Mouse (Mus musculus) urinary bladder, postnatal 14 days (tissue): ENCODE measurements at regions not wholly inside any gene's neighbourhood (a gene's known extent, or its start where the extent isn't known, plus 50 kb on each side); places are given as distances from the start of the nearest gene placed in this dataset.

ENCODE experiments used
- DNase-seq: peaks from one replicate; pipeline ENCODE4 v3.0.0; 2021; ENCODE audit warnings: low spot score

DNA sequence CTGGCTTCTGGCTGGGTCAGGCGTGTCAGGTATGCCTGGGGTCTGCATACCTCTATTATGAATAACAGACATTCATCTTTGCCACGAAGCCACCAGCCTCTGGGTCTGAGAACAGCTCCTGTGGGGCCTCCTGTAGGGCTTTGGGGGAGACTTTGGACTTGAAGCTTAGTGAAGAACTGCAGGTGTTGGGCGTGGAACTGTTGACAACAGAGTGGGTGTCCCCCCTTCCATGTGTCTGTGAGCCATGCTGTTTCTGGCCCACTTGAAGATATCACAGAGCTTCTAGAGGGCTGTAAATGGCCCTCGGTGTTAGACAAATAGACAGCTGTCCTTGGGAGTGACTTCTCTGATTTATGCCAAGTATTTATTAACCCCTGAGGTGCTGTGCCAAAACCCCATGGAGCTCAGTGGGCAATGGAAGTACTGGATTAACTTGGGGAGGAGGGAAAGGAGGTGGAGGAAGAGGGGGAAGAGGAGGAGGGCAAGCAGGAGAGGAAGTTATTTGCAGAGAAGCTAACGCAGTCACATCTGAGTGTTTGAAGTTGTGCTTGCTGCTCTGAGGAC lies 450.8 kb upstream of the Kcnab2 start:
- no peak for DNase-seq

DNA sequence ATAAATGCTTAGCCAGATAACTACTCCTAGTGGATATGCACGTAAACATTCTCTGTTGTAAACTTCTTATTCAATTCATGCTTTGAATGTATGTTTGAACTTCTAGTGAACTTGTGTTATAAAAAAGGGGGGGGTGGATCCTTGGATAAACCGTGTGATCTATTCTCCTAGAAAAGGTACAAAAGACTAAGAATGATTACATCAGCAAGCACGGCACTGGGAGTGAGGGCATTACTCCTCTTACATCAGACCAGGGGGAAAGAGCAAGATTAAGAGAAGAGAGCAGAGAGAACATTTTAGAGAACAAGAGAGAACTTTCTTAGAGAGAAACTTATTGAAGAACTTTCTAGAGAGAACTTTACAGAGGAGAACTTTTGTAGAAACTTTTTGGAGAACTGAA lies 442.6 kb upstream of the Kcnab2 start:
- DNase-seq: no peak

DNA sequence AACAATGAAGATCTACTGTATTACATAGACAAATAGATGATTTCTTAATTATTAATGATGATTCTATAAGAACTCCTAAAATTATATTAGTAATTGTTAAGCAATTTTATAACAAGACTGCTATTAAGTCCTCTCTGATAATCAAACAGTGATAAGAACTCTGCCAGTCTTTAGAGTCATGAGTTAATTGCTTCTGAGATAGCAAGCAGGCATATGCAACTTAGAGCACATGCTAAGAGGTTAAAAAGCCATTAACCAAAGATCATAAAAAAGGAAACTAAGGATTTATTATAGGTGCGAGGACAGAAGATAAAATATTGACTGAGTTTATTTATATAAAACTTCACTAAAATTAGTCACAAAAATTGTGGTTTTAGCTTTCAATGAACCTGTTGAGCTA lies 442.2 kb upstream of the Kcnab2 start:
- no peak for DNase-seq

DNA sequence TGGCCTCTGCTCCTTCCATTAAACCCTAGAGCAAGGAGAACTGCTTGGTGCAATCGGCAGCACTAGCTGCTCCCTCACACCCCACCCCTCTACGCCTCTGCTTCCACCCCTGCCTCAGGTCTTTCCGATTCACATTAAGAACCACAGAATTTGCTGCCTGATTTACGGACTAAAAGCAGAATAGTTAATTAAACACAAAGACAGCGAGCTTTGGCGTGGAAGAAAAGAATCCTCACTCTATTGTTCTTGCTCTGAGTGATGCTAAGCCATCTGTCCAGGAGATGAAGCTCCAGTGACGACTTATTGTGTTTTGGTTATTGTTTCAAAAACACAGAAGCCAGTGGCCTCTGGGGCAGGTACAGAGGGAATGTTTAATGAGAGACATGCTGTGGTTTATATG lies 438.9 kb upstream of the Kcnab2 start:
- no peak for DNase-seq

DNA sequence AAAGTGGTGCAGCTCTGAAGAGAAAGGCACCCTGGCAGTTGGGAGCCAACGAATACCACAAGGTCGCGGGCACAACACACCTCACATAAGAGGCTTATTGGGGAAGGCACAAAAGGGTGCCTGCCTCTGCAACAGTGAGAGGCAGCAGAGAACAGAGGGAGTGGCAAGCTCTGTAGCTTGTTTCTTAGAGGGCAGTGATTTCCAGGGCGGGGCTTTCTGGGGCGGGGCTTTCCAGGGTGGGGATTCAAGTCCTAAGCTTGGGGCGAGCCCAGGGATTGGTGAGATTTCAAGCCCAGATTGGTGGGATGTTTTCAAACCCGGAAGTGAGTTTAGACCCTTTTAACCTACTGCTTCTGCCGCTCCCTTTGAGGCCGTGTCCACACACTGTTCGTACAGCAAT lies 435.8 kb upstream of the Kcnab2 start:
- no peak for DNase-seq

DNA sequence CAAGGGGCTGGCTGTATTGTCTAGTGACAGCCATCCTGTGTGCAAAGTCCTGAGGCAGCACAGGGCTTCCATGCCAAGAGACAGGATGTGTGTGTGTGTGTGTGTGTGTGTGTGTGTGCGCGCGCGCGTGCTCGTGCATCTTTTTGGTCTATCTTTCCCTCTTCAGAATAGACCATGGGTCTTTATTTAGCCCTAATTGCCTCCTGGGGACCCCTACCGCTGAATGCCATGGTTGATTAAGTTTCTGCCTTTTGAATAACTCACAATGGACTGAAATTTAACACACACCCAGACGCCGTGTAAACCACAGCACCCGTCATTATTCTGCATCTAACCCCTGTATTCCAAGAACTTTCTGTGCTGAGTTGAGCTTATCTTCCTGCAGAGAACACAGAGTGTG lies 435.2 kb upstream of the Kcnab2 start:
- no peak for DNase-seq

DNA sequence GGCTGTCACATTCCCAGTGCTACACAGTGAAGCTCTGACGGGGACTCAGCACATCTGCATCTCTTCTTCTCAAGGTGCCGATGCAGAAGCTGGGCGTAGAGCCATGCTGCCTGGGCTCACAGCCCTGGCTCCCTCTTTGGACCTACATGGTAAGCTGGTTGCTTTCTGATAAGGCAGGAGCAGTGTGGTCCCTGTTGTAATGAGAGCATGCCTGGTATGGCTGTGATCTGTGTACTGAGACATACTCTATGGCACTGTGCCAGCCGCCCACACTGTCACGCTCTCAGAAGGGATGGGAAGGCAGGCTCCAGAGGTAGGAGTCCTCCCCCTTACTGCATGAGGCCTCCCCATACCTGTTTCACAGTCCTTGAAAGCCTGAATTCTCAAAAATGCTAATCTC lies 430.6 kb upstream of the Kcnab2 start:
- DNase-seq: no peak

DNA sequence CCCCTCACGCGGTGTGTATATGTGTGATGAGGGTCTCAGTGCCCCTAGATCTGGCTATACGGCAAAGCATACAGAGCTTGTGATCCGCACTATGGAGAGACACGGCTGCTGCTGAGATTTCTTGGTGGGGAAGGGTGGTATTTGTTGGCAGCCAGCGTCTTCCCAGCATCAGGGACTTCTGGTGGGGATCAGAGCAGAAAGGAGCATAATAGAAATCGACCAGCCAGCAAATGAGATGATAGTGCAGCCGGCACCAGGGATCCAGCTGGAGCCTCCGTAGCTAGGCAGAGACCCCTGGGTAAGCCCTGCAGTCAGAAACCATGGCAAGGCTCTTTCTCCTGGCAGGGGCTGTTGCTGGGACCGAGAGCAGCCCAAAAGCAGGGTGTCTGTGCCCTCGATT lies 425.2 kb upstream of the Kcnab2 start:
- DNase-seq: no peak

DNA sequence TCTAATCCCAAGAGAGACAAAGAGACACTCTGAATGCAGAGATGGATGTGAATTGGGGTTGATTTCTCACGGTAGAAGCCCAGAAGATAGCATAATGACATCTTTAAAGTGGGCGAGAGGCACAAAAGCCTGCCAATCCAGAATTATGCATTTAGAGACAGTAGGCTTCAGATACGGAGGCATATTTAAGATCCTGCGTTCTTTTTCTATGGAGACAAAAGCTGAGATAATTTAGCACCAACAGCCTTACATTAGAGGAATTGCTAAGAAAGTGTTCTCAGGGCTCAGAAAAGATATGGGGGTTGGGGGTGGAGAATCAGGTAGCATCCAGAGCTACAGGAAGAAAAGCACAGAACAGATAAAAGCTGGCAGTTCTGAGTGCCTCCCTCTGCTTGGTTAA lies 422.4 kb upstream of the Kcnab2 start:
- no peak for DNase-seq

DNA sequence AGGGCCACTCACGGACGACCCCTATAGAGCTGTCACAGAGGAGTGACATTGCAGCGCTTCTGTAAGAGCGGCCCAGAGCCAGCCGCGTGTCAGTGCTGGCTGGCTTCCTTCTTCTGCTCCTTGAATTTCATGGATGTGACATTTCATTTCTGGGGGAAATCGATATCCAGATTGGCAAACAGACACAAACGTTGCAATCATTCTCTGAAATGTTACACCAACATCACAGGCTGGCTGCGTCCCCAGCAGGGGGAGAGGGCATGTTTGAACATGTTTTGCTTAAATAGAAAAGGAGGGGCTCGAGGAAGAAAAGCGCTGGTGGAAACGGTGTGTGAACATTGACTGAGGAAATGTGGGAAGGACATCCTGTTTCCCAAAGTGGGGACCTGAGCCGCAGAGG lies 417.4 kb upstream of the Kcnab2 start:
- DNase-seq: no peak

DNA sequence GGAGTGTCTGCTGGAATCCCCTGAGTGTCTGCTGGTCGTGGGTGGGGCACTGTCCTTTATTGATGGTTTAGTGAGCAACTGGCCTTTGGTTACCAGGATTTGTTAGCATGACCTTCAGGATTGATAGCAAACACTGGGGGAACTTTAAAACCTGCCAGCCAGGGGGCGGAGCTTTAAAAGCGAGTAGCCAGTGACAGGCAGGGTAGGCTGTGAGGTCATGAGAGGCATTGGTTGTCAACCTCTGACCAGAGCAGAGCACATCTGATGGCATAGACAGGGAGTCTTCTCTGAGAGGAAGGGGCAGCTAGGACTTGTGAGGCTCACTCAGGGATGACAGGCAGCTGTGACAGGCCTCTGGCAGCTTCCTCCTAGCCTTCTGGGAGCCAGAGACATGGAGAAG lies 415.3 kb upstream of the Kcnab2 start:
- DNase-seq: no peak

DNA sequence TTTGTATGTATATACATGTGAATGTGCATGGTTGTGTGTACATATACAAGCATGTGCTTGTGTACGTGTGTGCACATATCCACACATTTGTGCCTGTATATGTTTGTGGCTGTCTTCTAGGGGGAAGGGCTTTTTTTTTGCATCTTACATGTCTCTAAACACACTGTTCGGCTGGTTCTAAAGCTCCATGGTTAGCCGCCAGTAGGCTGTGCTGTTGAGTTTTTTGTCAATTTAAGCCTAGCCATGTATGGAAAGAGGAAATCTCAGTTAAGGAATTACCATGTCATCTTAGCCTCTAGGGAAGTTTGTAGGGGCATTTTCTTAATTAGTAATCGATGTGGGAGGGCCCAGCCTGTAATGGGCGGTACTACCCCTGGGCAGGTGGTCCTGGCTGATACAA lies 411.5 kb upstream of the Kcnab2 start:
- no peak for DNase-seq

DNA sequence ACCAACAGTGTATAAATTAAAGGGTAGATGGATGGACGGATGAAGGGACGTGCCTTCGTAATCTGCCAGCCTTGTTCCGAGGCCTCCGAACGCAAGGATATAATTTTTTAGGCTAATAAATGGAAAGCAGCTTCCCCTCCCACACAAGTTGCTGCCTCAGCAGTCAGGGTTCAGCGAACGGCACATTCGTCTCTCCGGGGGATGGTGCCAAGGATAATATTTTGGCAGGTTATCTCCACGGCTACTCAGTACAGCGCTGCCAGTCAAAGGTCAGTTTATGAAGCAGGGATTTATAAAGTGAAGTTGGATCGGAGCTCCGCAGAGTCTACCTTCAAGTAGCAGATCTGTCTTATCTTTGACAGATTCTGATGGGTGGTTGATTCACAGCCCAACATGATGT lies 410.6 kb upstream of the Kcnab2 start:
- no peak for DNase-seq

DNA sequence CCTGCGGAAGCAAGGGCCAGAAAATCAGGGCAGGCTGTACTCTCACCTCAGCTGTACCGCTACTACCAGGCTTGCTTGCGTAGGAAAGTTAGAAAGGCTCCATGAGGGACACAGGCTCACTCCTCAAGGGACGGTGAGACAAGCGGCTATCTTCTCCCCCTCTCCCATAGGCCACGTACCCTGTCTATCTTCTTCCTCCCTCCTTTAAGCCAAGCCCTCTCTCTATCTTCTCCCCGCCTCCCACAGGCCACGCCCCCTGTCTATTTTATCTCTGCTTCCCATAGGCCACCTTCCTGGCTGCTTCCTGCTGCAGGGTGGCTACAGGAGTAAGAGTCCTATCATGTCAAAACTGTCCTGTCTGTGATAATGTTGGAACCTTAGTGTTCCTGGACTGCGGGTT lies 409.1 kb upstream of the Kcnab2 start:
- DNase-seq: no peak

DNA sequence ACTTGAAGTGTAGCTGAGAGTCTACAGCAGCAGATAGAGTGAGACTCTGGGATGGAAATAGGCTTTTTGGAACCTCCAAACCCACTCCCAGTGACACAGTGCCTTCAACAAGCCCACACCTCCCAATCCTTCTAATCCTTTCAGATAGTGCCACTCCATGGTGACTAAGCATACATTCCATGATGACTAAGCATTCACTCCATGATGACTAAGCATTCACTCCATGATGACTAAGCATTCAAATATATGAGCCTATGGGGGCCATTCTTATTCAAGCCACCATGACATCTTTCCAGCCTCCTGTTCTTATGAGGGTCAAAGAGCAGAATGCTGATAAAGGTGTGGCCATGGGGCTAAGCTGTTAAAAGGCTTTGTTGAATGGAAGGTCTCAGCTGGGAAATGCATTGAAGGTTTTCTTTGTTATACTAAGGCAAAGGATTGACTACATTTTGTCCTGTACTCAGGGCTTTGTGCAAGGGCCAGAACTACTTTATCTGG lies 403.8 kb upstream of the Kcnab2 start:
- DNase-seq: no peak

DNA sequence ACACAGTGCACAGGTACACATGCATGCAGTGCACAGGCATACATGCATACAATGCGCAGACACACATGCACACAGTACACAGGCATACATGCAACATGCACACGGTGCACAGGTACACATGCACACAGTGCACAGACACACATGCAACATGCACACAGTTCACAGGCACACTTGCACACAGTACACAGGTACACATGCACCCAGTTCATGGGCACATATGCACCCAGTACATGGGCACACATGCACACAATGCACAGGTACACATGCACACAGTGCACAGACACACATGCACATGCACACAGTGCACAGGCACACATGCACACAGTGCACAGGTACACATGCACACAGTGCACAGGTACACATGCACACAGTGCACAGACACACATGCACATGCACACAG lies 402.7 kb upstream of the Kcnab2 start:
- DNase-seq: no peak

DNA sequence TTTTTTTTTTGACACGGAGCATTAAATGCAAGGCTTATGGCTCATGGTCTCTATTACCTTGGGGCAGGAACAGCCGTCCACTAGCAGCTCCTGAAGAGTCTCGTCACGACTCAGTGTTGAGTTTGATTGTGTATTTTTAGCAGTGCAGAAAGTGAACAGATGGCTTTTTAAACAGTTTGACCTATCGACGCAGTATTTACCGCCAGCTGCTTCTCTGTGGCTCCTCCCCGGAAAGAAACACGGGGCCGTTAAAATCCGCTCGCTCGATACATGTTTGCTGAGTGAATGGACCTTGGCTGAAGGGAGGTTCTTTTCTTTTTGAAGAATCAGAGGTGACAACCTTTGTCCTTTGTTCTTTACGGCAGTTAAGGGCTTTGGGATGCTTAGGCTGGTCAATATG lies 401.3 kb upstream of the Kcnab2 start:
- DNase-seq: no peak

DNA sequence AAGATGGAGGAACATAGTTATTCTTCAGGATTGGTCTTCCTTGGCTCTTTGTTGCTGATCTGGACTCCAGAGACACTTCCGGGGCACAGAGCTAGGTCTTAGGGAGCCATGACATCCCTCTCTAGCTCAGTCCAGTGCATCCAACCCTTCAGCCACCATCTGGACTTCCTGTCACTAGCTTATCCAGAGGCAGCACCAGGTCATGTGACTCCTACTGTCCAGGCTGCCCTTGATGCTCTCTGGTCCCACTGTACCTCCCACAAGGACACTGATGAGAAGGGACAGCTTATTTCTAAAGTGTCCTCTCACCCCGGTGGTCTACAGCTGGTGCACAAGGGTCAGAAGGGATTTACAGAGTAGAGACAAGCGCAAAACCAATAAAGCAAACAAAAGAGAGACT lies 400.7 kb upstream of the Kcnab2 start:
- DNase-seq: no peak

DNA sequence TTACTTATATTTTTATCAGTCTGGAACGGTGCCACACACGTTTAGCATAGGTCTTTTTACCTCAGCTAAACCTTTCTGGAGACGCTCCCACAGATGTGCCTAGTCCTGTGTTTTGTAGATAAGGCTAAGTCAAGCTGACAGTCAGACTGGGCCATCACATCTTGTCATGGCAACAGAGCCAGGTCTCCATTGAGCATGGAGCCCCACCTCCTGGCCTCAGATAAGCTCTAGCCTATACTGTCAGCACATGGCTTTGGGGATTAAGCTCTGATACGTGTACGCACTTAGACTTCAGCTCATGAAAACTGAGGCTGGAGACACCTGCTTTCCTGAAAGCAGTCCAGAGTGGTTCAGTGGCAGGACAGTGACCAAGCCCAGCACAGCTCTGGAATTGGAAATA lies 392.4 kb upstream of the Kcnab2 start:
- no peak for DNase-seq

DNA sequence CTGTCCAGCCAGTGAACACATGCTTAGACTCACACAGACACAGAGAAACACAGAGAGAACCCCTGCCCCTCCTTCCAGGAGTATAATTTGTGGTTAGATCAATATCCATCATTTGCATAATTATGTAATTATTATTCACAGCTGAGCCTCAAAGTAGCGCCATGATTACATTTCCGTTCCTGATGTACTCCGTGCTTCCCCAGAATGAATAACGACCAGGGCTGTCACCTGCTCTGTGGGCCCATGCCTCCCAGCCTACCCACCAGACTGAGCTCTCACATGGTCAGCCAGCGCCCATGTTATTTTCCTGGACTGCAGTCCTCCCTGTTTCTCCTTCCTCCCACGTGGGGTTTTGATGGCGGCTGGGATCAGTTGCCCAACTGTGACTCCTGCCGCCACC lies 388.2 kb upstream of the Kcnab2 start:
- DNase-seq: no peak

DNA sequence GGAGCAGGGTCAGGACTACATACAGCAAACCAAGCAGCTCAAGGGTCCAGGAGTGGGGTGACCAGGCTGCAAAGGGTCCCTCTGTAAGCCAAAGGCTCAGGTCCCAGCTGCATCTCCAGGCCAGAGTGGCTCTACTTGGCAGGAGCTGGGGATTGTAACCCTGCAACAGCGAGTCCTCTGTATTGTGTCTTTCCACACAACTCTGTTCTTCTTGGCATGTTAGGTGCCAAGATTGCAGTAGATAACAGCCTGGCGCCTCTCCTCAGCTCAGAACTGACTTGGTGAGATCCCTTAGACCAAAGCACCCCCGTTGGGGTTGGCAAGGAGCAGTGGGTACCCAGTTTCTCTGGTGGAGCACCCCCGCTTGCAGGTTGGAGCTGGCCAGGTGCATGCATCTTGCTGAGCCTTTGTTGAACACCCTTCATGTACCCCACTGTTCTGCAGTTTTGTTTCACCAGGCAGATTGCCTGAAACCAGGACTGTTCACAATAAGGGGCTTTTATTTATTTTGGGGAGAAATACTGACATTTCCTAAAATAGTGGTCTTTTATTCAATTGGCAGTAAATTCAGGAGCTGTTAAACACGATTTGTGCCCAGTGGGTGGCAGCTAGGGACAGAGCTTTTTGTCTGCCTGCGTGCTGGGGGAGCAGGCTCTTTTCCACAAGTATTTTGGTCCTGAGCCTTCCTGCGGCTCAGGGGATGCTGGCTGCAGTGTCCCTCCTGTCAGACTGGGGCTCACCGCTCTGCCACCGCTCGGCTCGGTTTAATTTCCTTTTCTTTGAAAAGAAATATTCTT lies 385.3 kb upstream of the Kcnab2 start:
- DNase-seq: no peak

DNA sequence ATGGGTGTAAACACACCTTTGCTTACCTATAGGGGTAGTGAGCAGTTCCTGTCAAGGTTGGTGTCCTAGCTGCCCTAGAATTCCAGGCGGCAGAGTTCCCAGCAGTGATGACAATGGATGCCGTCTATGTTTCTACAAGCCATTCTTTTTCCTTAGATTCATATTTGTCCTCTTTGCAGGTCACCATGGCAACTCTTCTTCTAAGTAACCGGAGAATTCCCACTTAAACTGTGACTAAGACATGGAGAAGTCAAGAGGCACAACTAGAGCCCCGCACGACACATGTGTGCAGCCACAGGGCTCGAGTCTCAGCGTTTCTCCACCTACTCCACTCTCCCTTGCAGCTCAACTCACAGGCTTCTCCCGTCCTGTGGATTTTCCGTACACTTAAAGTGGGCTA lies 381.5 kb upstream of the Kcnab2 start:
- DNase-seq: no peak

DNA sequence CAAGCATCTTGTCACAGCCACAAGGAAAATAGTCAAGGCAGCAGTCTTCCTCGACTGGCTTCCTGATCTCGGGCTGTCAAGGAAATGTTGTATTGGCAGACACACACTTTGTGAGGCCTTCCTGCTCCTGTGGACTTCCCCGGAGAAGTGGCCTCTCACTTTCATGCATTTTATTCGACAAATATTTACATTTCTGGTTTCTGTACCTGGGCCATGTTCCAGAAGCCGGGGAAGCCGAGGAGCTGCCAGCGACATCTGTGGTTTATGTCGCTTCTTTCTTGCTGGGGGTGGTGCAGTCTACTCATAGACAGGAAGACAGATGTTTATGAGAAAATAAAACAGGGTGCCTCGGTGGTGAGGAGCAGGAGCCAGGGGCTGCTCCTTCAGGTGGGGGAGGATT lies 372.5 kb upstream of the Kcnab2 start:
- no peak for DNase-seq

DNA sequence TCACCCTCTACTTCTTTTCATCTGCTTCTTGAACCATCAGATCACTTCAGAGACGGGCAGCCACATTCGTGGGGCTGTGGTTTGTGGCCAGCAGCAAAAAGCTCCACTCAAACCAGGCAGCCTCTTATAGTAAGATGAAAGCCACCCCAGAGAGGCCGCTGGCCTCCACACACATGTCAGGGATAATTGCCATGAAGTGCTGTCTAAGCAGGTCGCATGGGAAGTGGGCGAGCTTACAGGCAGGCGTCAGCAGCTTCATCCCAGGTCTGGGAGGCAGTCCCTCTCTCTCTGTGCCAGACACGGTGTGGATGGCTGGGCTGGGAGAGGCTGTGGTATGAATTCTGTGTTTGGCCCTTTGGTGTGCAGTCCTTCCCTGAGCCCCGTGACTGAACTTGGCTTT lies 358.4 kb upstream of the Kcnab2 start:
- DNase-seq: no peak
